Mouse (Mus musculus): Measurements from ENCODE around the gene Gm26620. TPM values are rescaled to one million over a fixed set of nuclear protein-coding genes. Genes with fewer than 3 reads are reported as not detected.

Gene Gm26620
- total RNA-seq, 2 experiments from 2014 or later: 0.39 TPM; not detected in 1

GRCm38 (mm10) chr1:170932043-170932442, 47.2 kb downstream of the Gm26620 start:
- DNase-seq: no peak
- Histone ChIP-seq H3K27ac (no peak overlapping the region), H3K4me3 (no peak overlapping the region)
- intact Hi-C loops (cut with DNase I): no loop called here
- TF ChIP-seq CTCF (IDR thresholded peaks at IDR 0.05): no peak

GRCm38 (mm10) chr1:170933386-170933920, 48.6 kb downstream of the Gm26620 start:
- no peak for DNase-seq

GRCm38 (mm10) chr1:170933940-170934339, 49.1 kb downstream of the Gm26620 start:
- intact Hi-C loops (cut with DNase I): no loop called here
- DNase-seq: no peak
- Histone ChIP-seq H3K27ac (no peak overlapping the region), H3K4me3 (no peak overlapping the region)
- TF ChIP-seq CTCF (IDR thresholded peaks at IDR 0.05): no peak

More at GRCm38 (mm10) chr1:170933386-170933920, 48.6 kb downstream of the Gm26620 start:
- no peak for TF ChIP-seq CTCF (IDR thresholded peaks at IDR 0.05)
- intact Hi-C loops (cut with DNase I): no loop called here
- no peak overlapping the region for H3K27ac ChIP-seq
- H3K4me3 ChIP-seq: no peak overlapping the region

GRCm38 (mm10) chr1:170934383-170934782, 49.5 kb downstream of the Gm26620 start:
- Histone ChIP-seq H3K27ac (no peak overlapping the region), H3K4me3 (no peak overlapping the region)
- DNase-seq: no peak
- TF ChIP-seq CTCF (IDR thresholded peaks at IDR 0.05): no peak
- intact Hi-C loops (cut with DNase I): no loop called here

Other genes with a start within 250 kb of the Gm26620 start
- 1 to 10 TPM; 2.9 to 6.6 TPM for gene Olfml2b, start 240.5 kb upstream of the Gm26620 start, total RNA-seq (2021)
- 10 to 100 TPM; 17.3 to 19.0 TPM for gene Atf6, start 17.3 kb upstream of the Gm26620 start, total RNA-seq (2021)
- 1 to 10 TPM; 4.0 to 4.1 TPM for gene Dusp12, start 475 bp downstream of the Gm26620 start, total RNA-seq (2021)
- not detected for gene Fcrlb, start 27.9 kb downstream of the Gm26620 start, total RNA-seq (2021)
- not detected for gene Fcrla, start 42.5 kb downstream of the Gm26620 start, total RNA-seq (2021)
- 1 to 10 TPM; 2.2 to 4.1 TPM for gene Fcgr2b, start 91.5 kb downstream of the Gm26620 start, total RNA-seq (2021)
- not detected for gene Fcgr4, start 133.9 kb downstream of the Gm26620 start, total RNA-seq (2021)
- gene Fcgr3, start 179.9 kb downstream of the Gm26620 start, total RNA-seq (2021): 1 to 10 TPM; 1.8 to 4.3 TPM
- 1 to 10 TPM in 1 of 2 experiments, under 1 TPM in 1; 0.75 to 1.8 TPM for gene Cfap126, start 228.9 kb downstream of the Gm26620 start, total RNA-seq (2021)